Comparison of ENCODE assay signal across 10 mouse cellular contexts in the genomic region with DNA sequence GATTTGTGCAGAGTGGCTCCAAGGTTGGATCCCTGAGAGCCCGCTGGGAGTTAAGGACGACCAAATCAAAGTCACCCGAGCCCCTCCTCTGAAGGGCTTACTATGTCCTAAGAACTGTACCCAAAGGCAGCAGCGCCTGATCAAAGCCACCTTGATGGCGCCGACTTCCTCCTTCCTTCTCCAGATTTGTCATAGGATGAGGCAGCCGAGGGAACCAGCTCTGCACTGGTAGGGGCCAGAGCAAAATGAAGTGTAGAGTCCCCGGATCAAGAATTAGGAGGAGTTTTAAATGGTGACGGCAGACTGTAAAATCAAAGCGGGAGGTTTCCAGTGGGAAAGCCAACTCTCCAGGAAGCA. TPM values are rescaled to one million over a fixed set of nuclear protein-coding genes. Genes with fewer than 3 reads are reported as not detected.
DNase-seq lines count a peak whose midpoint lies in the region; ATAC-seq and TF ChIP-seq lines count a peak whose summit lies in the region.
"Had no signal": no experiment of that assay in that cellular context is flagged by ENCODE, and none has a peak within 500 bp of the region (broad histone marks: within the 10 kb centered on the region; RNA-seq: fewer than 3 reads in every experiment).

No protein-coding gene starts in this region.

- no peaks in the 10 kb centered on the region; the same call in 1 of the 2 replicates for H3K4me1 ChIP-seq in heart, postnatal 0 days (ENCODE audit: control insufficient read depth, insufficient read depth)
- 0 out of 2 replicates have a peak, but pooled peaks cover 2% of the 10 kb centered on the region for H3K4me1 ChIP-seq in brown adipose tissue, adult 24 weeks (ENCODE audit: control insufficient read depth, insufficient read depth, insufficient read length, low read length)
- peaks cover 59% of the 10 kb centered on the region for H3K4me1 ChIP-seq in hindbrain, embryonic 10.5 days (replicated peaks)
- H3K4me1 ChIP-seq in midbrain, embryonic 11.5 days (ENCODE audit: control insufficient read depth, insufficient read depth, low read length): peaks cover 40% of the 10 kb centered on the region

- H3K9me3 ChIP-seq in heart, postnatal 0 days (replicated peaks; ENCODE audit: control insufficient read depth, low read length): peaks cover 6% of the 10 kb centered on the region; the same call in 1 of the 2 replicates
- H3K9me3 ChIP-seq in hindbrain, embryonic 10.5 days: peaks cover 9% of the 10 kb centered on the region
- H3K9me3 ChIP-seq in midbrain, embryonic 11.5 days (ENCODE audit: control insufficient read depth, low read length): peaks cover 4% of the 10 kb centered on the region; the same call in 1 of the 2 replicates

- TF ChIP-seq CTCF in heart, postnatal 0 days (IDR thresholded peaks at IDR 0.05; ENCODE audit: low read depth): no peak

- H3K27me3 ChIP-seq in heart, postnatal 0 days (ENCODE audit: control insufficient read depth, insufficient read depth, low read length): no peaks in the 10 kb centered on the region
- H3K27me3 ChIP-seq in hindbrain, embryonic 10.5 days (ENCODE audit: insufficient read depth, poor library complexity, severe bottlenecking): no peaks in the 10 kb centered on the region
- H3K27me3 ChIP-seq in midbrain, embryonic 11.5 days (ENCODE audit: control insufficient read depth, insufficient read depth, low read length): no peaks in the 10 kb centered on the region

- no peak overlapping the region for H3K27ac ChIP-seq in heart, postnatal 0 days (ENCODE audit: low read depth)
- no peak overlapping the region for H3K27ac ChIP-seq in brown adipose tissue, adult 24 weeks (replicated peaks; ENCODE audit: low read depth, low read length)
- peak overlapping the region; percentile 87 for H3K27ac ChIP-seq in hindbrain, embryonic 10.5 days
- H3K27ac ChIP-seq in midbrain, embryonic 11.5 days (ENCODE audit: low read depth, low read length): peak overlapping the region; percentile 79
- H3K27ac ChIP-seq: liver, embryonic 14.5 days had no signal

- peak overlapping the region; percentile 53 for H3K4me2 ChIP-seq in heart, postnatal 0 days (ENCODE audit: low read depth, low read length)
- peak overlapping the region; percentile 29 for H3K4me2 ChIP-seq in midbrain, embryonic 11.5 days

- WGBS in heart, postnatal 0 days: 24% methylated on average over 10 of the region's 10 CpGs
- WGBS in hindbrain, embryonic 10.5 days: 10% methylated on average over 10 of the region's 10 CpGs
- 6% methylated on average over 10 of the region's 10 CpGs for WGBS in midbrain, embryonic 11.5 days

- no peaks in the 10 kb centered on the region for H3K36me3 ChIP-seq in heart, postnatal 0 days (replicated peaks; ENCODE audit: control insufficient read depth, insufficient read depth, low read length)
- H3K36me3 ChIP-seq in hindbrain, embryonic 10.5 days: 0 out of 2 replicates have a peak, but pooled peaks cover 6% of the 10 kb centered on the region
- H3K36me3 ChIP-seq in midbrain, embryonic 11.5 days (ENCODE audit: control insufficient read depth, insufficient read depth, low read length): no peaks in the 10 kb centered on the region
- H3K36me3 ChIP-seq: G1E had no signal

- H3K9ac ChIP-seq in heart, postnatal 0 days (replicated peaks; ENCODE audit: low read depth, low read length): 0 out of 2 replicates have a peak overlapping the region, but pooled peaks have one; percentile 14
- peak overlapping the region; percentile 3 for H3K9ac ChIP-seq in midbrain, embryonic 11.5 days (ENCODE audit: low read length)
- H3K9ac ChIP-seq: liver, embryonic 14.5 days had no signal

- no peak for TF ChIP-seq EP300 in heart, postnatal 0 days (IDR thresholded peaks at IDR 0.05; ENCODE audit: low read depth)

- no peak for DNase-seq in heart, postnatal 0 days (ENCODE audit: low spot score)
- DNase-seq in heart, postnatal 25 days (ENCODE audit: low spot score): no peak
- no peak for DNase-seq in hindbrain, embryonic 10.5 days (ENCODE audit: low spot score)
- no peak for DNase-seq in midbrain, embryonic 11.5 days (ENCODE audit: low spot score, missing footprints)
- DNase-seq in yolk sac, embryonic 10.5 days (ENCODE audit: low spot score): no peak
- no peak for DNase-seq in spleen, postnatal 36 days (ENCODE audit: low spot score in 2 of 2)

- ATAC-seq in heart, postnatal 0 days (ENCODE audit: insufficient read depth, low read depth): no peak
- ATAC-seq in midbrain, embryonic 11.5 days (ENCODE audit: low FRiP score): no peak
- ATAC-seq in erythroblast, adult 5-6 weeks (replicated peaks; ENCODE audit: low FRiP score, poor library complexity, severe bottlenecking): no peak

- intact Hi-C loops in heart, postnatal 25 days (cut with DNase I): no loop called here

- H3K4me3 ChIP-seq in heart, postnatal 0 days (ENCODE audit: low read depth, low read length): peak overlapping the region; percentile 32
- H3K4me3 ChIP-seq in brown adipose tissue, adult 24 weeks (ENCODE audit: insufficient read depth, low read depth, low read length): peak overlapping the region; percentile 33
- peak overlapping the region; percentile 39 for H3K4me3 ChIP-seq in hindbrain, embryonic 10.5 days
- H3K4me3 ChIP-seq in midbrain, embryonic 11.5 days (ENCODE audit: low read depth, low read length): peak overlapping the region; percentile 3; the same call in 1 of the 2 replicates

RNA-seq across cellular contexts. Expression of gene Sox13, which starts 10.6 kb away (rescaled TPM):
- total RNA-seq in heart, postnatal 0 days (2014; rRNA removed; ENCODE audit: low replicate concordance): 8.5 and 17.9 TPM in 2 replicates
- 3.0 and 3.3 TPM in 2 replicates for polyA plus RNA-seq in heart, postnatal 0 days (2015; fragmentation: Nextera tagmentation; extraction: Ambion mirVana)
- 10 to 100 TPM; 15.2 to 19.9 TPM for total RNA-seq in heart, postnatal 25 days (2021)
- polyA plus RNA-seq in brown adipose tissue, adult 24 weeks (2012; ENCODE audit: insufficient read depth, insufficient read length, missing spikeins): 5.5 and 6.6 TPM in 2 replicates
- polyA plus RNA-seq in hindbrain, embryonic 10.5 days (2016; fragmentation: Nextera tagmentation; extraction: Ambion mirVana): 28.3 and 28.4 TPM in 2 replicates
- polyA plus RNA-seq in midbrain, embryonic 11.5 days (2014; fragmentation: Nextera tagmentation; extraction: Ambion mirVana): 22.3 and 23.9 TPM in 2 replicates
- 1.0 TPM in 1 of 2 replicates, not detected in the other for total RNA-seq in erythroblast, adult 5-6 weeks (2015; ENCODE audit: low replicate concordance)
- total RNA-seq in erythroblast, adult 5-6 weeks (2017; ENCODE audit: low replicate concordance): 0.77 and 2.2 TPM in 2 replicates

Comparison
In these comparisons a context has a peak if more than half of its experiments do, and no peak if none do; other contexts are left out.
1. H3K27ac ChIP-seq: peak in hindbrain, embryonic 10.5 days (single experiment) and midbrain, embryonic 11.5 days (single experiment); none in heart, postnatal 0 days (single experiment) and brown adipose tissue, adult 24 weeks (single experiment).
2. Peak in every context shown above with its lines, with median percentiles within 50 percentile points of each other: H3K4me3 ChIP-seq.